Mouse (Mus musculus) bone marrow, adult 2 months (tissue): ENCODE data around the gene Ndfip2.

Source experiments
- CTCF ChIP-seq: fragments of 200-500 bp; IDR thresholded peaks from 2 replicates; pipeline ENCODE4 v1.5.1; 2011; ENCODE audit warnings: low read length, control low read depth; ENCODE audit not compliant: control insufficient read depth, insufficient read depth
- POLR2A ChIP-seq: fragments of 200-500 bp; IDR thresholded peaks from 2 replicates; pipeline ENCODE4 v1.6.1; 2011; ENCODE audit warnings: low read depth, mild to moderate bottlenecking, control low read depth, low read length, borderline replicate concordance; ENCODE audit not compliant: control insufficient read depth

- no peak for TF ChIP-seq CTCF
- no peak for TF ChIP-seq POLR2A
Observed at GRCm38 (mm10) chr14:105302708-105303107, 44.3 kb downstream of the Ndfip2 start.
